Mouse (Mus musculus) embryonic fibroblast, embryonic 13.5 days (primary cell): Measurements from ENCODE around the gene Mfsd9.

Source experiments
- CTCF ChIP-seq: IDR thresholded peaks from 2 replicates; pipeline ENCODE4 v1.5.1; 2011; ENCODE audit warnings: mild to moderate bottlenecking, control low read depth, low read length, moderate library complexity, borderline replicate concordance; ENCODE audit not compliant: insufficient read depth
- POLR2A ChIP-seq: IDR thresholded peaks from 2 replicates; pipeline ENCODE4 v1.6.1; 2011; ENCODE audit warnings: low read depth, mild to moderate bottlenecking, control low read depth, low read length, moderate library complexity

- TF ChIP-seq CTCF (no peak), POLR2A (no peak)
Measured at GRCm38 (mm10) chr1:40799121-40799520, 8.6 kb upstream of the Mfsd9 start.
